Mouse (Mus musculus): ENCODE data around the gene Ppfia4.

GRCm38 (mm10) chr1:134342781-134343310 lies 10.1 kb upstream of the Ppfia4 start:
- TF ChIP-seq CTCF (IDR thresholded peaks at IDR 0.05; ENCODE audit: low read depth) (no peak), EP300 (optimal IDR thresholded peaks at IDR 0.05) (no peak)
